Mouse (Mus musculus) frontal cortex, adult (tissue): Measurements from ENCODE around the gene Trim42.

ENCODE experiments used
- ATAC-seq: cut with Nextera tagmentation; 2 replicates; pipeline ENCODE4 v1.9.2; 2017; ENCODE audit warnings: mild to moderate bottlenecking, moderate library complexity, mixed read lengths; ENCODE audit not compliant: low TSS enrichment

The Trim42 gene

GRCm38 (mm10) chr9:97369591-97369990, at the start of gene Trim42:
Gene Trim42, minus strand, starts transcription at chr9:97369958.
- no peak for ATAC-seq

- peak; percentile 67 for ATAC-seq
Observed at GRCm38 (mm10) chr9:97414876-97415668, 45.3 kb upstream of the Trim42 start.

GRCm38 (mm10) chr9:97408142-97408541, 38.4 kb upstream of the Trim42 start:
- ATAC-seq: no peak

GRCm38 (mm10) chr9:97356441-97356840, 13.3 kb downstream of the Trim42 start:
- ATAC-seq: no peak

GRCm38 (mm10) chr9:97344767-97345297, 24.9 kb downstream of the Trim42 start:
- no peak for ATAC-seq

GRCm38 (mm10) chr9:97341772-97342171, 28.0 kb downstream of the Trim42 start:
- 0 out of 2 replicates have a peak, but pooled peaks have one; percentile 38 for ATAC-seq

- peak; percentile 69; the same call in 1 of the 2 replicates for ATAC-seq
Observed at GRCm38 (mm10) chr9:97322846-97323245, 46.9 kb downstream of the Trim42 start.

GRCm38 (mm10) chr9:97322120-97322519, 47.6 kb downstream of the Trim42 start:
- ATAC-seq: no peak

- peak; percentile 47; the same call in 1 of the 2 replicates for ATAC-seq
Observed at GRCm38 (mm10) chr9:97315421-97316055, 54.2 kb downstream of the Trim42 start.

GRCm38 (mm10) chr9:97311614-97312013, 58.1 kb downstream of the Trim42 start:
- ATAC-seq: no peak

- no peak for ATAC-seq
Observed at GRCm38 (mm10) chr9:97309509-97310053, 60.2 kb downstream of the Trim42 start.

GRCm38 (mm10) chr9:97307705-97308485, 61.9 kb downstream of the Trim42 start:
- no peak for ATAC-seq
